Mouse (Mus musculus): Measurements from ENCODE around the gene Gpa33. TPM values are rescaled to one million over a fixed set of nuclear protein-coding genes. Genes with fewer than 3 reads are reported as not detected.

Gene Gpa33
- polyA plus RNA-seq, 1 experiment from 2014 or later = 0.29 TPM

DNA sequence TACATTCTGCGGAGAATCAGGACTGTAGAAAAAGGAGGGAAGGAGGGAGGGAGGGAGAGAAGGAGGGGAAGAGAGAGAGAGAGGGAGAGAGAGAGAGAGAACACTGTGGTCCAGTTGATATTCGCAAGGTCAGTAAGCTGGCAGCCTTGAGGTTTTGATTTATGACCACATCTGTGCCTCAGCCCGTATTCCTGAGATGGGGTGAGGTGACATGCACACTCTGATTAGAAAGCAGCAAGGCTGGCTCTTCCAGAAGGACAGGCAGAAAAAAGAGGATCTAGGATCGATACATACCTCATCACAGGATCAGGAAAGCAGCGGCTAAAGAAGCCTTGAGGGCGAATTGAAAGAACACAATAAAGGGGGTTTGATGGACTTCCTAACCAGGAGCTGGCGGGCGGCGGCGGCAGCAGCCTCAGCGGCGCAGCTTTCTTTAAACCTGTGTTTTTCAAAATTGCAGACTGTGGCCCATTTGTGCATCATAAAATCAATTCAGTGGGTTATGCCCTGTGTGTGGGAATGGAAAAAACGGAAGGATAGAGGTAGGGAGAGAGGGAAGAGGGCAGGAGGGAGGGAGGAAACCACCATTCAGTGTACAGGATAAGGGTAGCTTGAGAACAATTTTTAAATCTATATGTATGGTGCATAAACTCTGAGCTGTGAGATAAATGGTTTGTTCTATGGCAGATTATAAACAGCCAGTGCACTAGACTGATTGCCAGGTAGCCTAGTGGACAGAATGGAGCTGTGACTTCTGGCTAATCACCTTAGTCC lies 12.0 kb upstream of the Gpa33 start:
- no peaks in the 10 kb centered on the region for H3K36me3 ChIP-seq
- H3K4me1 ChIP-seq = no peaks in the 10 kb centered on the region
- no peak overlapping the region for H3K4me3 ChIP-seq
- no peak overlapping the region for H3K9ac ChIP-seq (replicated peaks)
- no peaks in the 10 kb centered on the region for H3K27me3 ChIP-seq
- H3K27ac ChIP-seq (replicated peaks) = no peak overlapping the region; the same call in 1 of the 2 replicates
- no peaks in the 10 kb centered on the region for H3K9me3 ChIP-seq
- H3K4me2 ChIP-seq (replicated peaks) = no peak overlapping the region
- ATAC-seq (ENCODE audit: low FRiP score, low read depth) = peak; percentile 38; the same call in 1 of the 2 replicates
- 66% methylated on average over 13 of the region's 13 CpGs for WGBS

DNA sequence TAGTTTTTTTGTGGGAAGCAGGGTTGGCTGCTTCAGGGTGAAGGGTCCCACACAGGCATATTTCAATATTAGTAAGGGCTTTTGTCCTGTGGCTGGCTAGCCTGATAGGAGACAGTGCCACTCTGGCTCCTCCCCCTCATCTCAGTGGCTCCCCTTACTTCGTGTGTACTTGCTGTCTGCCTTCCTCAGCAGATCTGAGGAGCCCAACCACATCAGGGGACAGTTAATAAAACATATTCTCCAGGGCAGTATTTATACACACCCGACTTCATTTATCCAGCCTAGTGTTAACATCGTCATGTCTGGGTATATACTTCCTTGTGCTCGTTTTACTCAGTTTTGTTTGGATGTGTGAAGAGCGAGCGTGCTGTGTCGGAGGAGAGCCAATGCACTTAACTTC lies 7.9 kb upstream of the Gpa33 start:
- WGBS = 85% methylated on average over 7 of the region's 7 CpGs
- no peak overlapping the region for H3K4me3 ChIP-seq
- no peaks in the 10 kb centered on the region for H3K4me1 ChIP-seq
- H3K27me3 ChIP-seq = no peaks in the 10 kb centered on the region
- no peaks in the 10 kb centered on the region for H3K36me3 ChIP-seq
- H3K4me2 ChIP-seq (replicated peaks) = no peak overlapping the region
- H3K9ac ChIP-seq (replicated peaks) = no peak overlapping the region
- H3K27ac ChIP-seq (replicated peaks) = no peak overlapping the region
- ATAC-seq (ENCODE audit: low FRiP score, low read depth) = no peak
- H3K9me3 ChIP-seq = no peaks in the 10 kb centered on the region

DNA sequence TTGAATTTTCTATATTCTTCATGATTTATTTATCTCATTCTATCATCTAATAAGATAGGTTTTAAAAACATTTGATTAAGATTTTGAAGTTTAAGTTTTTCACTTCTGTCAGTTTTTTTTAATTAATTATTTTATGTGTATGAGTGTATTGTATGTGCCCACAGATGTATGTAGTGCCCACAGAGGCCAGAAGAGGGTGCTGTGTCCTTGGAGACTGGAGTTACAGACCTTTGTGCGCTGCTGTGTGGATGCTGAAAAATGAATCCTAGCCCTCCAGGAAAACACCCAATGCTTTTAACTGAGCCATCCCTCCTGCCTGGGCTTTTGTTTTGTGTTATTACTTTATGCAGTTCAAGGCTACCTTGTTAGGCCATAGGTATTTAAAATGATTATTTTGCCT lies 7.0 kb upstream of the Gpa33 start:
- no peak overlapping the region for H3K27ac ChIP-seq (replicated peaks)
- H3K4me1 ChIP-seq = peaks cover 5% of the 10 kb centered on the region; the same call in 1 of the 2 replicates
- no peaks in the 10 kb centered on the region for H3K9me3 ChIP-seq
- no peak overlapping the region for H3K4me2 ChIP-seq (replicated peaks)
- no peaks in the 10 kb centered on the region for H3K27me3 ChIP-seq
- no peaks in the 10 kb centered on the region for H3K36me3 ChIP-seq
- ATAC-seq (ENCODE audit: low FRiP score, low read depth) = no peak
- no peak overlapping the region for H3K4me3 ChIP-seq
- H3K9ac ChIP-seq (replicated peaks) = no peak overlapping the region
- WGBS = 94% methylated on average over 1 of the region's 1 CpGs

DNA sequence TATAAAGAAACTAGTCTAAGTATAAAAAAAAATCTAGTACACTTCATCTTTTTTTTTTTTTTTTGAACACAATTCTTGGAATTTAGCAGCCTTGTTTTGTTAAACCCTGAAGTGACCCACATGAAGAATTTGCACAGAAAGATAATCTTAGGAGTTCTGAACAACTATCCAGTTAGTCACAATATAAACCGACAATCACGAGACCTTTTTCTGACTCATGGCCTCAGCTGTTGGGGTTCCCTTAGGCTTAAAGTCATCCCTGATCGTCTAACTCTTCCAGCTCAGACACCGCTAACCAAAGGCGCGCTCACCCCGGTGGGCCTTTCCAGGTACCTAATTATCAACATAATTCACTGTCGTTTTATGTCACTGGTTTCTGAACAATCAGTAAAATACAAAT lies 6.3 kb upstream of the Gpa33 start:
- no peaks in the 10 kb centered on the region for H3K27me3 ChIP-seq
- ATAC-seq (ENCODE audit: low FRiP score, low read depth) = no peak
- no peak overlapping the region for H3K9ac ChIP-seq (replicated peaks)
- no peak overlapping the region for H3K27ac ChIP-seq (replicated peaks)
- WGBS = 93% methylated on average over 8 of the region's 8 CpGs
- H3K9me3 ChIP-seq = no peaks in the 10 kb centered on the region
- no peaks in the 10 kb centered on the region for H3K36me3 ChIP-seq
- no peak overlapping the region for H3K4me3 ChIP-seq
- H3K4me2 ChIP-seq (replicated peaks) = no peak overlapping the region
- peaks cover 5% of the 10 kb centered on the region; the same call in 1 of the 2 replicates for H3K4me1 ChIP-seq

DNA sequence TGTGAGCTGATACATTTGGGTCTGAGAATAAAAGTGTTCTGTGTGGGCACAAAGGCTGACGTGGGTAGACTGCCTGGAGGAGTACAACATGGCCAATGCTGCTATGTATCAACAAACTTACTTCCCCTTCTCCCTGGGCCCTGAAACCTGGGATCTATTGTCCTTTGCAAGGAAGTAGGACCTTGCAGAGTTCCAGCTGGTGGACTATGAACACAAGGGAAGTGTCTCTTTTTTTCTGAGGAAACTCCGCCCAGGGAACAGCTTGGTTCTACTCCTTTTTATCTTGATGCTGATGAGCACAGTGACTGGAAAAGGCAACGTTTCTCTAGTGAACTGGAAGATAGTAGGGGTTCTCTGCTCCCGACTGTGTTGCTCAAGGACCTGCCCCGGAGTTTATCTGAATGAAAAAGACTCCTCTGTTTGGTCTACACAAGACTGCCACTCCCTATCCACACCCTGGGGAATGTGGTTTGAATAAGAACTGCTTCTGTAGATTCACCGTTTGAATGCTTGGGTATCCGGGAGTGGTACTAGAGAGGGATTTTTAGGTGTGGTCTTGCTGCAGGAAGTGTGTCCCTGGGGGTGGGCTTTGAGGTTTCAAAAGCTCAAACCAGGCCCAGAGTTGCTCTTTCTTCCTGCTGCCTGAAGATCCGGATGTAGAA lies 5.0 kb upstream of the Gpa33 start:
- Histone ChIP-seq H3K36me3 (no peaks in the 10 kb centered on the region), H3K27me3 (no peaks in the 10 kb centered on the region), H3K9me3 (no peaks in the 10 kb centered on the region), H3K4me2 (replicated peaks) (no peak overlapping the region), H3K4me3 (no peak overlapping the region), H3K9ac (replicated peaks) (no peak overlapping the region), H3K4me1 (peaks cover 5% of the 10 kb centered on the region; the same call in 1 of the 2 replicates), H3K27ac (replicated peaks) (no peak overlapping the region)
- no peak for ATAC-seq (ENCODE audit: low FRiP score, low read depth)
- 61% methylated on average over 8 of the region's 8 CpGs for WGBS

DNA sequence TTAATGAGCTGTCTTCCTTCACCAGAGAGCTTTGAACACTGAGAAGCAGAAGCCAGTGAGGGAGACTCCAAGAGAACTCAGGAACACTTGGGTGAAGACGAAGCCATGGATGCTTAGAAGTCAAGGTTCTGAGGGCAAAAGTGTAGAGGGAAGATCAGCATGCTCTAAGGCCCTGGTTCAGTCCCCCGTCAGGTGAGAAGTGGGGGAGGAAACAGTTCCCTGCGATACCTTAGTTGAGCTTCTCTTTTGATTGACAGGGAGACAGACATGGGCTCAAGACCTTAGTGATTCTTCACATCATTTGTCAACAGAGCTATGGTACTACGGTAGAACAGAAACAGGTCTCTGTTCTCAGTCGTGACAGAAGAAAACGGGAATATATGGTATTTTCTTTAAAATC lies 3.7 kb upstream of the Gpa33 start:
- Histone ChIP-seq H3K27me3 (no peaks in the 10 kb centered on the region), H3K4me1 (peaks cover 5% of the 10 kb centered on the region; the same call in 1 of the 2 replicates), H3K4me2 (replicated peaks) (no peak overlapping the region)

DNA sequence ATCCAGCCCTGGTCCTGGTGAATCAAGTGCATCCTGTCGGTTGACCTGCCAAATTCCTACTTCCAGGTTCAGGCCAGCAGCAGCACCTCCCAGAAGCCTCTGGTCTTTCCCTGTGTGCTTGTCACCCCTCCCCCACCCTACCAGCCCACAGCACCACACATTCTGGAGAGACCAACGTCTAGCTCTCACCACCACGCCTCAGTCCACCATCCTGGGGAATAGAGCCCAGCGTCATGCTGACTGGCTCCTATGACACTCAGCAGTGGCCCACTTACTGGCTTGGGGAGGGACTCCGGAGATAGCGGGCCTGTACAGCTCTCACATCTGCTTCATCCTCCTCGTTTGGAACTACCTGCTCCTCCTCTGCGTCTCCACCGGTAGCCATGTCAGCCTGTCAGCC lies 3.2 kb upstream of the Gpa33 start:
- Histone ChIP-seq H3K9ac (replicated peaks) (no peak overlapping the region), H3K4me2 (replicated peaks) (no peak overlapping the region), H3K9me3 (no peaks in the 10 kb centered on the region), H3K4me1 (peaks cover 5% of the 10 kb centered on the region; the same call in 1 of the 2 replicates), H3K36me3 (no peaks in the 10 kb centered on the region), H3K27me3 (no peaks in the 10 kb centered on the region), H3K27ac (replicated peaks) (no peak overlapping the region), H3K4me3 (no peak overlapping the region)
- 71% methylated on average over 9 of the region's 9 CpGs for WGBS
- no peak for ATAC-seq (ENCODE audit: low FRiP score, low read depth)

More for the DNA sequence above, 3.7 kb upstream of the Gpa33 start:
- no peak overlapping the region for H3K27ac ChIP-seq (replicated peaks)
- H3K9ac ChIP-seq (replicated peaks) = no peak overlapping the region
- WGBS = 94% methylated on average over 6 of the region's 6 CpGs
- no peaks in the 10 kb centered on the region for H3K9me3 ChIP-seq
- no peaks in the 10 kb centered on the region for H3K36me3 ChIP-seq
- H3K4me3 ChIP-seq = no peak overlapping the region
- ATAC-seq (ENCODE audit: low FRiP score, low read depth) = no peak

DNA sequence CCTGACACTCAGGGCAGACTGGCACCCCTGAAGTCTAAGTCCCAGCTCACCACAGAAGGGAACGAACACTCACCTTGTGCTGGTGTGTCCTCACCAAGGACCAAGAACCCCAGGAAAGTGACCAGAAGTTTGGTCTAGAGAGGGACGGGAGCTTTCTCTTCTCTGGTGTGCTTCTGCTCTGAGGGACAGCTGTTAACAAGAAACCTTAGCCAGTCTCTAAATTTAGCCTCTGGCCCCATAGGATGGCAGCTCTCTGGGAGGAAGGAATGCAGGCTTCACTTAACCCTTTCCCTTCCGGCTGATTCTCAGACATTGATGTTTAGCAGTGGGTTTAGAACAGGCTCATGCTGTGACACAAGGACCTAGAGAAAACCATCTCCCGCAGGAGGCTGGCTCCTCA lies 2.3 kb upstream of the Gpa33 start, which contains the start of gene Dusp27:
Gene Dusp27, minus strand, starts transcription at position 204 of the 400 bp plus-strand sequence.
- Histone ChIP-seq H3K4me1 (peaks cover 8% of the 10 kb centered on the region; the same call in 1 of the 2 replicates), H3K27ac (replicated peaks) (no peak within 1 kb of the TSS), H3K4me2 (replicated peaks) (no peak within 1 kb of the TSS), H3K27me3 (no peaks in the 10 kb centered on the region), H3K36me3 (no peaks in the 10 kb centered on the region), H3K9ac (replicated peaks) (no peak within 1 kb of the TSS), H3K4me3 (no peak within 1 kb of the TSS), H3K9me3 (no peaks in the 10 kb centered on the region)
- ATAC-seq (ENCODE audit: low FRiP score, low read depth) = no peak
- WGBS = 58% methylated on average over 4 of the region's 4 CpGs

DNA sequence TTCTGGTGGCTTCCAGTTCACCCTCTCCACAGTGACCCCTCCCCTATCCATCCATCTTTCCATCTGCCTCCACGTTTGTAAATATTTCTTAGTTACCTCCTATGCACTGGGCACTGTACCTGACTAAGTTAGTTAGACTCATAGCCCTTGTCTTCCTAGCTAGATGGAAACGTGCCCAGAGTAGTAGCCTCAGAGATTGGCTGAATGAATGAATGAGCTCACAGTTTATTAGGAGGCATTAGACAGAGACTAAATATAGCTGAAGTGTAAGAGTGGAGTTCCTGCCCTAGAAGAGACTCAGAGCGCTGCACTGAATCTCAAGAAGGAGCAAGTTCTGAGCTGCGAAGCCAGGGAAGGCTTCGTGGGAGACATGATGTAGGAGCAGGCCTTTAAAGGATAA lies 1.5 kb upstream of the Gpa33 start:
- Histone ChIP-seq H3K27ac (replicated peaks) (no peak overlapping the region), H3K4me1 (peaks cover 8% of the 10 kb centered on the region; the same call in 1 of the 2 replicates), H3K9me3 (no peaks in the 10 kb centered on the region), H3K36me3 (no peaks in the 10 kb centered on the region), H3K27me3 (no peaks in the 10 kb centered on the region), H3K4me2 (replicated peaks) (no peak overlapping the region), H3K9ac (replicated peaks) (no peak overlapping the region), H3K4me3 (no peak overlapping the region)
- 91% methylated on average over 5 of the region's 5 CpGs for WGBS
- ATAC-seq (ENCODE audit: low FRiP score, low read depth) = no peak

DNA sequence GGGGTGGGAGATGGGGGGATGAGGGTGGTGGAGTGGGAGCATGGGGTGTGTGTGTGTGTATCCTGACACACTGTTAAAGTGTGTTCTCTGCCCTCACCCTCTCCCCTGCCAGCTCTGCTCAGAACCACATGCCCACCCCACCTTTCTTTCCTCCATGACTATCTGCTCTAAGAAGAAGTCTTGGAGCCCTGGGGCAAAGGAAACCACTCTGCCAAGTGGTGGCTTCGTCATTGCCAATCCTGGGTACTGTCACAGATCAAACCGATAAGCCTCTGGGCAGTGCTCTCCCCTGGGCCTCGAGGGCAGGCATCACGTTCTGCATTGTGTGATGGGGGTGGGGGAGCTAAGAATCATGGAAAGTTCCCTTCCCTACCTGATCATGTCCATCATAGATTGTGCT lies 2.3 kb downstream of the Gpa33 start:
- Histone ChIP-seq H3K36me3 (no peaks in the 10 kb centered on the region), H3K4me1 (peaks cover 8% of the 10 kb centered on the region; the same call in 1 of the 2 replicates), H3K27ac (replicated peaks) (no peak overlapping the region), H3K9ac (replicated peaks) (no peak overlapping the region), H3K4me3 (no peak overlapping the region), H3K4me2 (replicated peaks) (no peak overlapping the region), H3K9me3 (no peaks in the 10 kb centered on the region), H3K27me3 (no peaks in the 10 kb centered on the region)
- no peak for ATAC-seq (ENCODE audit: low FRiP score, low read depth)
- 65% methylated on average over 4 of the region's 4 CpGs for WGBS

DNA sequence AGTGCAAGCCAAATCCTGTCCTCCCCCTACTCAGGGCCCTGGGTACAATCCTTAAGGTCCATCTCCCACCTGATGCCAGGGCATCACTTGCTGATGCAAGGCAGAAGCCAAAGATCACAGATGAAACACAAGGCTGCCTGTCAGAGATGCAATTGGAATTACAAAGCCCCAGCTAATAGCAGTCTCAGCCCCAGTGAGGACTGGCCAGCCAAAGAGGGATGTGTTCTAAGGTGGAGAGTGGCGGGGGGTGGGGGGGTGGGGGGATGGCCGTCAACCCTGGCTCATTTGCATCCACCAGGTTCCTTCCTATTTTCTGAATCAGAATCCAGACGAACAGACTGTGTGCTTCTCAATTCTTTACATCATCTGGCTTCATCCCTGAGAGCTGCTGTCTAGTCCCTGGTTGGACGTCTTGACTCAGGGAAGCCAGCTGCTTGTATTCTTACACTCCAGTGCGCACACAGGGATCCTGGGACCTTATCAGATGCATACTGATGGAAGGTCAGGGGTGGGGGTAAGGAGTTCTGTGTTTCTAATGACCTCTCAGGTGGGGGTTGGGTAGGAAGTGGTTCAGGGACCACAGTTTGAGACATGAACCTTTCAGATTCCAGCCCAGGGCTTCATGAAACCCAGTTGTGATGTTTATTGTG lies 5.2 kb downstream of the Gpa33 start:
- H3K9me3 ChIP-seq = no peaks in the 10 kb centered on the region
- no peak for ATAC-seq (ENCODE audit: low FRiP score, low read depth)
- WGBS = 34% methylated on average over 5 of the region's 5 CpGs

More for the DNA sequence above, 5.2 kb downstream of the Gpa33 start:
- H3K36me3 ChIP-seq = no peaks in the 10 kb centered on the region
- H3K9ac ChIP-seq (replicated peaks) = no peak overlapping the region
- H3K27me3 ChIP-seq = no peaks in the 10 kb centered on the region
- no peak overlapping the region for H3K4me2 ChIP-seq (replicated peaks)
- H3K27ac ChIP-seq (replicated peaks) = no peak overlapping the region
- H3K4me3 ChIP-seq = no peak overlapping the region
- peaks cover 11% of the 10 kb centered on the region for H3K4me1 ChIP-seq

All from midbrain, embryonic 12.5 days (tissue).